Mouse (Mus musculus) neural tube, embryonic 11.5 days (tissue): ENCODE results near the gene Nme7. TPM values are rescaled to one million over a fixed set of nuclear protein-coding genes. Genes with fewer than 3 reads are reported as not detected.

ENCODE experiments used
- ATAC-seq: fragments of 200-750 bp; cut with Nextera tagmentation; 2 replicates; pipeline ENCODE4 v1.8.0; 2017; ENCODE audit warnings: moderate number of reproducible peaks, mild to moderate bottlenecking, moderate TSS enrichment, moderate library complexity; ENCODE audit not compliant: insufficient read depth, low FRiP score, low TSS enrichment
- DNase-seq: peaks from one replicate; pipeline ENCODE4 v3.0.0-alpha.2; 2015; ENCODE audit warnings: low spot score
- H3K27ac ChIP-seq: fragments of 300-500 bp; sonication (generic); 2 replicates; pipeline ENCODE4 v1.5.1; 2014; ENCODE audit warnings: low read depth, mild to moderate bottlenecking, low read length
- H3K27me3 ChIP-seq: fragments of 300-500 bp; sonication (generic); 2 replicates; pipeline ENCODE4 v1.6.1; 2014; ENCODE audit warnings: mild to moderate bottlenecking, low read length, mixed read lengths; ENCODE audit not compliant: control insufficient read depth, insufficient read depth
- H3K36me3 ChIP-seq: fragments of 300-500 bp; sonication (generic); 2 replicates; pipeline ENCODE4 v1.6.1; 2014; ENCODE audit warnings: mild to moderate bottlenecking, low read length, moderate library complexity, mixed read lengths; ENCODE audit not compliant: control insufficient read depth, insufficient read depth
- H3K4me1 ChIP-seq: fragments of 300-500 bp; sonication (generic); 2 replicates; pipeline ENCODE4 v1.6.1; 2014; ENCODE audit warnings: low read length, mixed read lengths; ENCODE audit not compliant: control insufficient read depth, insufficient read depth
- H3K4me2 ChIP-seq: fragments of 300-500 bp; sonication (generic); 2 replicates; pipeline ENCODE4 v1.6.1; 2014; ENCODE audit warnings: low read depth, mild to moderate bottlenecking, moderate library complexity
- H3K4me3 ChIP-seq: fragments of 300-500 bp; sonication (generic); 2 replicates; pipeline ENCODE4 v1.5.1; 2014; ENCODE audit warnings: low read depth, low read length
- H3K9ac ChIP-seq: fragments of 300-500 bp; sonication (generic); 2 replicates; pipeline ENCODE4 v1.6.1; 2014; ENCODE audit warnings: mild to moderate bottlenecking, low read length
- H3K9me3 ChIP-seq: fragments of 300-500 bp; sonication (generic); 2 replicates; pipeline ENCODE4 v1.6.1; 2016; ENCODE audit warnings: low read length; ENCODE audit not compliant: control insufficient read depth
- WGBS: fragments of 180-500 bp; shearing (Covaris S2); extraction: QIAGEN DNeasy Blood & Tissue Kit; methylation state at CpG from one replicate; pipeline ENCODE4 v1.1.7; 2014; 5-methylcytosine and 5-hydroxymethylcytosine counted together
- polyA plus RNA-seq: library from polyadenylated mRNA; unstranded; fragments of >200 nt; fragmentation: Nextera tagmentation; extraction: Ambion mirVana; gene quantifications from 2 replicates; pipeline ENCODE4 v1.2.1, GENCODE M21; 2014

Nme7 gene
- polyA plus RNA-seq, 1 experiment from 2014 or later: 32.4 TPM

GRCm38 (mm10) chr1:164471632-164472031 is 167.7 kb downstream of the Nme7 start:
- H3K27ac ChIP-seq: no peak overlapping the region
- H3K4me3 ChIP-seq: no peak overlapping the region
- H3K4me2 ChIP-seq: no peak overlapping the region
- no peaks in the 10 kb centered on the region for H3K27me3 ChIP-seq
- no peak overlapping the region for H3K9ac ChIP-seq
- H3K9me3 ChIP-seq: no peaks in the 10 kb centered on the region
- ATAC-seq (no peak), DNase-seq (no peak)
- H3K4me1 ChIP-seq: no peaks in the 10 kb centered on the region
- no peaks in the 10 kb centered on the region for H3K36me3 ChIP-seq
- WGBS: 93% methylated on average over 5 of the region's 5 CpGs

GRCm38 (mm10) chr1:164473398-164473797 is 169.5 kb downstream of the Nme7 start:
- no peak overlapping the region for H3K4me3 ChIP-seq
- no peak overlapping the region for H3K4me2 ChIP-seq
- no peak; the same call in 1 of the 2 replicates for ATAC-seq
- H3K4me1 ChIP-seq: no peaks in the 10 kb centered on the region
- H3K36me3 ChIP-seq: no peaks in the 10 kb centered on the region
- H3K9ac ChIP-seq: no peak overlapping the region
- DNase-seq: no peak
- no peak overlapping the region for H3K27ac ChIP-seq
- no peaks in the 10 kb centered on the region for H3K27me3 ChIP-seq
- WGBS: 96% methylated on average over 7 of the region's 7 CpGs
- no peaks in the 10 kb centered on the region for H3K9me3 ChIP-seq

- no peak overlapping the region for H3K4me3 ChIP-seq
- no peaks in the 10 kb centered on the region for H3K27me3 ChIP-seq
- H3K4me1 ChIP-seq: no peaks in the 10 kb centered on the region
- DNase-seq (no peak), ATAC-seq (no peak)
- no peaks in the 10 kb centered on the region for H3K9me3 ChIP-seq
- no peaks in the 10 kb centered on the region for H3K36me3 ChIP-seq
- 91% methylated on average over 6 of the region's 6 CpGs for WGBS
- no peak overlapping the region for H3K9ac ChIP-seq
- no peak overlapping the region for H3K4me2 ChIP-seq
- H3K27ac ChIP-seq: no peak overlapping the region
These were observed 170.4 kb downstream of the Nme7 start for GRCm38 (mm10) chr1:164474310-164474709.

GRCm38 (mm10) chr1:164474778-164475511 is 171.0 kb downstream of the Nme7 start:
- no peak overlapping the region for H3K9ac ChIP-seq
- H3K4me1 ChIP-seq: no peaks in the 10 kb centered on the region
- DNase-seq (no peak), ATAC-seq (no peak)
- no peaks in the 10 kb centered on the region for H3K9me3 ChIP-seq
- WGBS: 74% methylated on average over 7 of the region's 7 CpGs
- H3K4me3 ChIP-seq: no peak overlapping the region
- H3K36me3 ChIP-seq: no peaks in the 10 kb centered on the region
- H3K27ac ChIP-seq: no peak overlapping the region
- H3K27me3 ChIP-seq: no peaks in the 10 kb centered on the region
- H3K4me2 ChIP-seq: no peak overlapping the region

GRCm38 (mm10) chr1:164475895-164476294 is 172.0 kb downstream of the Nme7 start:
- no peaks in the 10 kb centered on the region for H3K36me3 ChIP-seq
- no peak for DNase-seq
- H3K27ac ChIP-seq: no peak overlapping the region
- no peak for ATAC-seq
- no peaks in the 10 kb centered on the region for H3K4me1 ChIP-seq
- no peak overlapping the region for H3K9ac ChIP-seq
- 90% methylated on average over 4 of the region's 4 CpGs for WGBS
- no peaks in the 10 kb centered on the region for H3K9me3 ChIP-seq
- H3K4me3 ChIP-seq: no peak overlapping the region
- no peaks in the 10 kb centered on the region for H3K27me3 ChIP-seq
- no peak overlapping the region for H3K4me2 ChIP-seq

- H3K4me1 ChIP-seq: no peaks in the 10 kb centered on the region
- H3K36me3 ChIP-seq: no peaks in the 10 kb centered on the region
- H3K4me2 ChIP-seq: no peak overlapping the region
- ATAC-seq (no peak), DNase-seq (no peak)
- H3K27ac ChIP-seq: no peak overlapping the region
- H3K27me3 ChIP-seq: no peaks in the 10 kb centered on the region
- no peaks in the 10 kb centered on the region for H3K9me3 ChIP-seq
- H3K4me3 ChIP-seq: no peak overlapping the region
- no peak overlapping the region for H3K9ac ChIP-seq
- 85% methylated on average over 5 of the region's 5 CpGs for WGBS
These were observed 177.1 kb downstream of the Nme7 start for GRCm38 (mm10) chr1:164480755-164481644.

- no peak for DNase-seq
These were observed 177.9 kb downstream of the Nme7 start for GRCm38 (mm10) chr1:164481645-164482354.

GRCm38 (mm10) chr1:164482833-164483232 is 178.9 kb downstream of the Nme7 start:
- 79% methylated on average over 3 of the region's 3 CpGs for WGBS
- Histone ChIP-seq H3K36me3 (no peaks in the 10 kb centered on the region), H3K4me1 (no peaks in the 10 kb centered on the region), H3K4me3 (no peak overlapping the region), H3K9me3 (no peaks in the 10 kb centered on the region), H3K27ac (no peak overlapping the region), H3K27me3 (no peaks in the 10 kb centered on the region), H3K4me2 (no peak overlapping the region), H3K9ac (no peak overlapping the region)
- DNase-seq (no peak), ATAC-seq (no peak)

More at GRCm38 (mm10) chr1:164481645-164482354, 177.9 kb downstream of the Nme7 start:
- Histone ChIP-seq H3K36me3 (no peaks in the 10 kb centered on the region), H3K4me1 (no peaks in the 10 kb centered on the region), H3K27ac (no peak overlapping the region), H3K9ac (no peak overlapping the region), H3K4me3 (no peak overlapping the region), H3K27me3 (no peaks in the 10 kb centered on the region), H3K4me2 (no peak overlapping the region), H3K9me3 (no peaks in the 10 kb centered on the region)
- WGBS: 72% methylated on average over 9 of the region's 9 CpGs
- no peak for ATAC-seq
